Mouse (Mus musculus): ENCODE data around the gene Wnt3a. TPM values are rescaled to one million over a fixed set of nuclear protein-coding genes. Genes with fewer than 3 reads are reported as not detected.

Gene Wnt3a
- polyA plus RNA-seq (2012; rRNA removed) = 0.06 TPM in 1 of 2 replicates, not detected in the other

- TF ChIP-seq POLR2A (IDR thresholded peaks at IDR 0.05; ENCODE audit: extremely low read depth, insufficient read depth, low read length) = no peak
- TF ChIP-seq CTCF (IDR thresholded peaks at IDR 0.05; ENCODE audit: extremely low read depth, insufficient read depth, low read length) = no peak
- no peak within 1 kb of the TSS for H3K27ac ChIP-seq (ENCODE audit: insufficient read depth, low read length)
- no peak within 1 kb of the TSS for H3K4me3 ChIP-seq (ENCODE audit: insufficient read depth, low read length)
- no peaks in the 10 kb centered on the region for H3K4me1 ChIP-seq (ENCODE audit: control insufficient read depth, insufficient read depth, low read length)
Measured at GRCm38 (mm10) chr11:59290702-59291303, at the start of gene Wnt3a. Gene Wnt3a, minus strand, starts transcription at chr11:59290752.

- Histone ChIP-seq H3K27ac (ENCODE audit: insufficient read depth, low read length) (peak overlapping the region; percentile 76), H3K4me1 (ENCODE audit: control insufficient read depth, insufficient read depth, low read length) (peaks cover 14% of the 10 kb centered on the region), H3K4me3 (ENCODE audit: insufficient read depth, low read length) (no peak overlapping the region)
- TF ChIP-seq CTCF (IDR thresholded peaks at IDR 0.05; ENCODE audit: extremely low read depth, insufficient read depth, low read length) (no peak), POLR2A (IDR thresholded peaks at IDR 0.05; ENCODE audit: extremely low read depth, insufficient read depth, low read length) (no peak)
Measured at GRCm38 (mm10) chr11:59338736-59339120, 48.2 kb upstream of the Wnt3a start.

GRCm38 (mm10) chr11:59337955-59338735, 47.6 kb upstream of the Wnt3a start:
- TF ChIP-seq POLR2A (IDR thresholded peaks at IDR 0.05; ENCODE audit: extremely low read depth, insufficient read depth, low read length) = no peak
- no peak for TF ChIP-seq CTCF (IDR thresholded peaks at IDR 0.05; ENCODE audit: extremely low read depth, insufficient read depth, low read length)
- H3K4me3 ChIP-seq (ENCODE audit: insufficient read depth, low read length) = no peak overlapping the region
- H3K4me1 ChIP-seq (ENCODE audit: control insufficient read depth, insufficient read depth, low read length) = peaks cover 14% of the 10 kb centered on the region
- 0 out of 2 replicates have a peak overlapping the region, but pooled peaks have one; percentile 13 for H3K27ac ChIP-seq (ENCODE audit: insufficient read depth, low read length)

GRCm38 (mm10) chr11:59336381-59336780, 45.8 kb upstream of the Wnt3a start:
- TF ChIP-seq CTCF (IDR thresholded peaks at IDR 0.05; ENCODE audit: extremely low read depth, insufficient read depth, low read length) (no peak), POLR2A (IDR thresholded peaks at IDR 0.05; ENCODE audit: extremely low read depth, insufficient read depth, low read length) (no peak)
- H3K4me1 ChIP-seq (ENCODE audit: control insufficient read depth, insufficient read depth, low read length) = peaks cover 16% of the 10 kb centered on the region
- H3K4me3 ChIP-seq (ENCODE audit: insufficient read depth, low read length) = no peak overlapping the region
- peak overlapping the region; percentile 17; the same call in 1 of the 2 replicates for H3K27ac ChIP-seq (ENCODE audit: insufficient read depth, low read length)

- TF ChIP-seq POLR2A (IDR thresholded peaks at IDR 0.05; ENCODE audit: extremely low read depth, insufficient read depth, low read length) = no peak
- peak overlapping the region; percentile 17; the same call in 1 of the 2 replicates for H3K27ac ChIP-seq (ENCODE audit: insufficient read depth, low read length)
- H3K4me3 ChIP-seq (ENCODE audit: insufficient read depth, low read length) = no peak overlapping the region
- H3K4me1 ChIP-seq (ENCODE audit: control insufficient read depth, insufficient read depth, low read length) = peaks cover 16% of the 10 kb centered on the region
Measured at GRCm38 (mm10) chr11:59335942-59336341, 45.4 kb upstream of the Wnt3a start.

GRCm38 (mm10) chr11:59335150-59335549, 44.6 kb upstream of the Wnt3a start:
- no peak overlapping the region for H3K27ac ChIP-seq (ENCODE audit: insufficient read depth, low read length)
- TF ChIP-seq CTCF (IDR thresholded peaks at IDR 0.05; ENCODE audit: extremely low read depth, insufficient read depth, low read length) (no peak), POLR2A (IDR thresholded peaks at IDR 0.05; ENCODE audit: extremely low read depth, insufficient read depth, low read length) (no peak)

GRCm38 (mm10) chr11:59332938-59333337, 42.4 kb upstream of the Wnt3a start:
- TF ChIP-seq POLR2A (IDR thresholded peaks at IDR 0.05; ENCODE audit: extremely low read depth, insufficient read depth, low read length) (no peak), CTCF (IDR thresholded peaks at IDR 0.05; ENCODE audit: extremely low read depth, insufficient read depth, low read length) (no peak)
- peaks cover 15% of the 10 kb centered on the region for H3K4me1 ChIP-seq (ENCODE audit: control insufficient read depth, insufficient read depth, low read length)
- H3K27ac ChIP-seq (ENCODE audit: insufficient read depth, low read length) = no peak overlapping the region
- no peak overlapping the region for H3K4me3 ChIP-seq (ENCODE audit: insufficient read depth, low read length)

More at GRCm38 (mm10) chr11:59335150-59335549, 44.6 kb upstream of the Wnt3a start:
- no peak overlapping the region for H3K4me3 ChIP-seq (ENCODE audit: insufficient read depth, low read length)
- H3K4me1 ChIP-seq (ENCODE audit: control insufficient read depth, insufficient read depth, low read length) = peaks cover 19% of the 10 kb centered on the region

GRCm38 (mm10) chr11:59331167-59331869, 40.8 kb upstream of the Wnt3a start:
- Histone ChIP-seq H3K4me3 (ENCODE audit: insufficient read depth, low read length) (no peak overlapping the region), H3K4me1 (ENCODE audit: control insufficient read depth, insufficient read depth, low read length) (peaks cover 11% of the 10 kb centered on the region), H3K27ac (ENCODE audit: insufficient read depth, low read length) (no peak overlapping the region)
- TF ChIP-seq POLR2A (IDR thresholded peaks at IDR 0.05; ENCODE audit: extremely low read depth, insufficient read depth, low read length) (no peak), CTCF (IDR thresholded peaks at IDR 0.05; ENCODE audit: extremely low read depth, insufficient read depth, low read length) (no peak)

GRCm38 (mm10) chr11:59330560-59330959, 40.0 kb upstream of the Wnt3a start:
- H3K27ac ChIP-seq (ENCODE audit: insufficient read depth, low read length) = 0 out of 2 replicates have a peak overlapping the region, but pooled peaks have one; percentile 41
- TF ChIP-seq CTCF (IDR thresholded peaks at IDR 0.05; ENCODE audit: extremely low read depth, insufficient read depth, low read length) (peak; percentile 66), POLR2A (IDR thresholded peaks at IDR 0.05; ENCODE audit: extremely low read depth, insufficient read depth, low read length) (no peak)
- H3K4me3 ChIP-seq (ENCODE audit: insufficient read depth, low read length) = no peak overlapping the region
- H3K4me1 ChIP-seq (ENCODE audit: control insufficient read depth, insufficient read depth, low read length) = peaks cover 8% of the 10 kb centered on the region
